Mouse (Mus musculus): ENCODE data around the gene Foxf2.

Gene Foxf2

DNA sequence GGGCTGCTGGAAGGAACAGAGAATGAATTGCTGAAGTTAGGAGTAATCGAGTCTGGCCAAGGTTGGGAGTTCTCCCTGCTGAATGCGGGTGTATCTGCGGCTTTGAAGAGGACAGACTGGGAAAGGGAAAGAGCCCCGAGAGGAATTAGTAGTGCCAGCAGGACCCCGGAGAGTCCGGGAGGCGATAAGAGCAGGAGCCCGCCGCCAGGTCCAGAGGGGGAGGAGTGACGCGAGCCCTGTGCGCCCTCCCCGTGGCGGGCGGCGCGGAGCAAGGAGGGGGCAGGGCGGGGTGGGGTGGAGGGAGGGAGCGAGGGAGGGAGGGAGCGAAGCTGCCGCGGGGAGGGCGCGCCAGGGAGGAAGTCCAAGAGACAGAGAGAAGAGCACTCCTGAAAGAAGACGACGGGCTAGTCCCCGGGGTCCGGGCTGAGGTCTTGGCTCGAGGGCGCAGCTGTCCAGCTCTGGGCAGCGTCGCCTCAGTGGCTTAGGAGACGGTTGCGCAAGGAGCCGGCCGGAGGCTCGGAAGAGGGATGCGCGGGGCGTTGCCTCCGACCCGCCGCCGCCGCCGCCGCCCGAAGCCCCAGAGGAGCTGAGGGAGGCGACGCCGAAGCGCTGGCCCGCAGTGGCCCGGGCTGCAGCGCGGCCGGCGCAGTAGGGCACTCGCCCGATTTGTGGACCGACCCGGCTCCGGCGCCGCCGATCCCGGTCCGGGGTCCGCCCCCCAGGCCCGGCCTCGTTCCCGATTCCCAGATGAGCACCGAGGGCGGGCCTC lies at the start of gene Foxf2:
Gene Foxf2, plus strand, starts transcription at position 484 of the 769 bp plus-strand sequence.
- DNase-seq (ENCODE audit: low spot score) = no peak

DNA sequence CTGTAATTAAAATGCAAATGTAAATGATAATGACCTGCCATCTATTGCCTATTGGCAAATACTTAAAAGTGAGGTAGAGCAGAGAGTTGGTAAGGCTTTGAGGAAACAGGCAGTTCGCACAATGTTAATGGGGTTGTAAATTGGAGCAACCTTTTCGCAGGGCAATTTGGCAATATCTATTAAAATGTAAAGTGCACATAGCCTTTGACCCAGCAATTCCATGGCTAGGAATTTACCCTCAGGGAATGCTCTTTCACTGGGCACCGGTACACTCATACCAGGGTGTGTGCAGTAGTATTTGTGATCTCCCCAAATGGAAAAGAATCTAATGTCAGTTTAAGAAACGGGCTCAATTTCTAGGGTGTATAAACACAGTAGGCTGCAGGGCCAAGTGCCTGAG lies 48.9 kb upstream of the Foxf2 start:
- no peak for DNase-seq (ENCODE audit: low spot score)

DNA sequence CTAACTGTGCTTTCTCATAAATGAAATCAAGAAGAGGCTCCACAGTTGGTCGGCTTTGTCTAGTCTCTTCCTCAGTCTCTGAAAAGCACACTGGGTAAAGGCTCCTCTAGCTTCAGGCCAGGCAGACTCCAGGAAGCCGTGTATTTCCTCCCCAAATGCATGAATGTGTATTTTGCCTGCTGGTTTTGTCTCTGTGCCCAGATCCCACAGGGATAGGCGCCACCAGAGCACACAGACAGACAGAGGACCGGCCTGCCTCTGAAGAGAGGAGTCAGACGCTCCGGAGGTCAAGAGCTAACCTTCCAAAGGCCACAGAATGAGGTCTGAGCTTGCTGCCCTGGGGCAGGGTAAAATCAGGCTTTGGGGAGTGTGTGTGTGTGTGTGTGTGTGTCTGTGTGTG lies 48.0 kb upstream of the Foxf2 start:
- DNase-seq (ENCODE audit: low spot score) = no peak

DNA sequence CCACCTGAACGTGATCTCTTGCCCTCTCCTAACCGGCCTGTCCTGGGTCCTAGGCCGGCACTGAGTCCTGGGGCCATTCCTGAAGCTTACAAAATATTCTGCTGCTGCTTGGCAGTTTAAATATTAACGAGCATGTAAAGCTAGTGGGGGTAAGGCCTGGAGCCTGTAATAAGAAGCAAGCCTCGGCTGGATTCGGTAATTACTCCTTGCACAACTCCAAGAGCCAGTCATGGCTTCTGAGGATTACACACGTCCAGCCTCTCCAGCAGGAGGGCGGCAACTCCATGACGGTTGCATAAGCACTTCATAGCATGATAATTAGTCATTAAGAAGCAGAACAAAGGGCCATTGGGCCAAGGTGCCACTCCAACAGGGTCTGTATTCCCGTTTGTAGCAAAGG lies 47.2 kb upstream of the Foxf2 start:
- no peak for DNase-seq (ENCODE audit: low spot score)

DNA sequence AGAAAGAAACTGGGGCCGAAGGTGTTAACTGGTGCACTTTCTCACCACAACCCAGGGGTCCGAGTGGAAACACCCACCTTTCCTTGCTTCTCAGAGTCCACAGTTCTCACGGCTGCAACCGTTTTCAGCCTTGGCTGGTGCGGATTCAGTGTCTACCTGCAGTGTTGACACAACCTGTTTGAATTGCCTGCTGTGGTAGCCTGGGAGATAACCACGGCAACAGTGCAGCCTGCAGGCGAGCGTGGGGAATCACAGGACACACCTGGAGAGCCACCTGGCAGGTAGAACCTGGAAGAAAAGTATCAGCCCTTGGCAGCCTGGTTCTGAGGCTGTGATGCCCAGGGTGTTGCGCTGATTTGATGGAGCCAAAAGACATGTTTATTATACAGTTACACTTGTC lies 45.8 kb upstream of the Foxf2 start:
- no peak for DNase-seq (ENCODE audit: low spot score)

DNA sequence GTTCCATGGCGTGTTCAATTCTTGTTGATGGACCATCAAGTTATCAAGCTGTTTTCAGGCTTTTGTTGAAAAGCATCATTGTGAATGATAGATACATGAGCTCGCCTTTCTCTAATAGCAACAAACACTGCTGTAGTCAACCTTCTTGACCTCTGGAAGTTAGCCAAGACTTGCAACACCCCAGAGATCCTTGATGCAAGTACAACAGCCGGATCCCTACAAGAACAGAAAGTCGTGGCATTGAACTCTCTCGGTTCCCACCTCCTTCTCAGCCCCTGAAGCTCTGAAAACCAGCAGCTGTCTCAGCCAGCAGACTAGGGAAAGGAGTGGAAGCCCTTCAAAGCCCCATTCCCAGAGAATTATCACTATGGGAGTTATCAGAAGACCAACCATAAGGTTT lies 38.3 kb upstream of the Foxf2 start:
- no peak for DNase-seq (ENCODE audit: low spot score)

DNA sequence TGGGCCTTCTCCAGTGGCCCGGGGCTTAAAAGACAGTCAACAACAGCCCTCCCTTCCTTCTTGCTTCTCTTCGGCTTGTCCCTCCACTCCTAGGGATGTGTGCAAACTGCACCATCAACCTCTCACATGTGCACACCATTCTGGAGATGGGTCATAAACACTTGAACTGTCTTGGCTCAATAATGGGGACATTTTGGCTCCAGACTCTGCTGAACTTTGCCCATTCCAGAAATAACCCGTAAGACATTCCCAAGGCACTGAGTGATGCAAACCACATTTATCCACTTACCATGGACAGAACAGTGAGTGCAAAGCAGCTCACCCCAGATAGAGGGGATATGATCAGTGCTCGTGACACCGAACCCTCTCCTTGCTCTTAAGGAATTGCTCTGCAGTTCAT lies 26.0 kb upstream of the Foxf2 start:
- DNase-seq (ENCODE audit: low spot score) = no peak

DNA sequence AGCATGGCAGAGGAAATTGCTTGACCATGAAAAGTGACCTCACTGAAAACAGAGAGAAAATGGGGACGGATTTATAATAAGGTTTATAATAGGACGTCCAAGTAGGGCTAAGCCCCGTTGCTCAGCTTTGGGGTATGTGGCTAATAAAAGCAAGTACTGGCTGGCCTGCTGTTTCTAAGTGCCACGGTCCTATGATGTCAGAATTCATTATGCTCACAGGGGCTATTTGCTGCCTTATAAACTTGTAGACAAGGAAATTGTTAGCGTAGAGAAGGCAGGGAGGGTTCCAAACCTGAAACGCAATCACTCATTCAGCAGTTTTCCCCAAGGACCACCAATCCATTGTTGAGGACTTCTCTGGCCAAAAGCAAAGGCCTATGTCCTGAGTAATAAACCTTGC lies 21.7 kb upstream of the Foxf2 start:
- DNase-seq (ENCODE audit: low spot score) = no peak

DNA sequence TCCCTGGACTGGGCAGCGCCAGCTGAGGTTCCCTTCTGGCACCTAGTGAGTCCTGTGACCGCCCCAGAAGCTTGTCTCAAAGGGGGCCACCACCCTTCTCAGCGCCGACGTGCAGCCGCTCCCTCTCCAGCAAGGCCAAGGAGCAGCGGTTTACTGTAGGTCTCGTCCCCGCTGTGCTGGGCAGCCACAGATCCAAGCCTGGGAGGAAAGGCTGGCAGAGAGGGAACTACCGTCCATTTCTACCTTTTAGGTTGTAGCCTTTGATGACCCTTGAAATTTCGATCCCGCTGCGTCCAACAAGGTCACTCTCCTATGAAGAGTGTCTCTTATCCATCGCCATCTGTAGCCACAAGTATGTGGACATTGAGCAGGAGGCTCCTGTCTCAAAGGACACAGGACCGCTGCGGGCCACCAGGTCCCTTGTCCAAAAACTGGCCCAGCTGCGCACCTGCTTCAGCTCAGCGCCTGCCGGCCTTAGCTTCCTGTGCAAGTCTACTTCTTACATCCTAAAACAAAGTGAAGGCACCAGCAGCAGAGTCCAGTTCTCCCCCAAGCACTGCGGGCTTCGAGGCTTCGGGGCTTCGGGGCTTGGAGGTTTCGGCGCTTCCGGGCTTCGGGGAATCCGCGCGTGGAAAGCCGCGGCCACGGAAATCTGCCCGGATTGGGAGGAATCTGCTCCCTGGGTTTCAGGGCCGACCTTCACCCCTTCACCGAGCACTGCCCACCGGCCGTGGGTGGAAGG lies 10.7 kb upstream of the Foxf2 start:
- DNase-seq (ENCODE audit: low spot score) = no peak

DNA sequence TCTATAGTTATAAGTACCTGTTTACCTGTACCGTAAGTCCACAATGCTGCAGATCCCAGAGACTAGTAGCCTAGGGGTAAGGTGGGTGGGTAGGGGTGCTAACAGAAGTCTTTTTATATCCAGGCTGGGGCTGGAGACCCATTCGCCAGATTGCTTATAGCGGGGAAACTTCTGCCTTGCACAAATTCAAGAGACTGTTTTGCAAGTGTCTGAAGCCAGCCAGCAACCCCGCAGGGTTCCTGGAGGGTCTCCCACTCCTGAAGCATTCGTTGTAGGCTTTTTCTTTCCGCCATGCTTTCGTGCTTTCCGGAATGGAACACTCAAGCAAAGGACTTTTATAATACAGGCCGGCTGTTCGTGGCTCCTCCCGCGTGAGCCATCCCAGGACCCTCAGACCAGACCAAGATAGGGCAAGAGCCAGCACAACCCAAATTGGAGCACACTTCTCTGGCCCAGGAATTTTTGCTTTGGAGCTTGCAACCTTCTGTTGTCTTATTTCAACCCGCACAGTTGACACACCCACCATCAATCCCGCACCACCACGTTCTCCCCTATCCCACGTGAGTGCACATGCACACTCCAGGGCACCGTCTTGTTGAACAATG lies 10.0 kb upstream of the Foxf2 start:
- DNase-seq (ENCODE audit: low spot score) = no peak

DNA sequence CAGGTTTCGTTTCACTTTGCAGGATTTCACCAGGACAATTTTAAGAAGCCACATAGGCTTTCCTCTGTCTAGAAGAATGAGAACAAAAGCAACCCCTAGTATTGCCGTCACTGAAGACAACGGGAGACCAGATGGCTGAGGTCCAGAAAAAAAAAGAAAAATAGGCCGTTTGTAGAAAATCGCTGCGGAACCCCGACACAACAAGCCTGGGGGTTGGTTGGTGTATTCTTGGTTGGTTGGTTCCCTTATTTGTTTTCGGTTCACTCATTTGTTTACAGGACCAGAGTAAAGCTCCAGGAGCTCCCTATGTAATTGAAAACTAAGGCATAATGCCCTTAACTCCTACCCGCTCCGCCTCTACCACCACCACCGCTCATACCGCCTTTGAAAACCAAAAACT lies 7.6 kb upstream of the Foxf2 start:
- DNase-seq (ENCODE audit: low spot score) = no peak

DNA sequence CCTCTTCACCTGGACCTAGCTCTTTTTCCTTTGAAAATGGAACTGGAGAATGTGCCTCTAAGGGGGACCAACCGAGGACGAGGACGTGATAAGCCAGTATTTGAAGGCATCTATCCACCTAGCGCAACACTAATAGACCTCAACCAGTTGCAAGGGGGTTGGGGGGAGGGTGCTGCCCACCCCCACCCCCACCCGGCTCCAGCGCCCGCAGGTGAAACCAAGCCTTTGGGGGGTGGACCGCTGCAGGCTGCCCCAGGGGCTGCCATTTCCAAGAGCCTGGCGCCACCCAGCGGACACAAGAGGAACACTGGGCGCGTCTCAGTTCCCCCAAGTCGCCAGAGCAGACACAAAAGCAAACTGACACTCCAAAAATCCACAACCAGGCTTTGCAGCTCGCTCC lies 7.2 kb upstream of the Foxf2 start:
- peak; percentile 41 for DNase-seq (ENCODE audit: low spot score)

DNA sequence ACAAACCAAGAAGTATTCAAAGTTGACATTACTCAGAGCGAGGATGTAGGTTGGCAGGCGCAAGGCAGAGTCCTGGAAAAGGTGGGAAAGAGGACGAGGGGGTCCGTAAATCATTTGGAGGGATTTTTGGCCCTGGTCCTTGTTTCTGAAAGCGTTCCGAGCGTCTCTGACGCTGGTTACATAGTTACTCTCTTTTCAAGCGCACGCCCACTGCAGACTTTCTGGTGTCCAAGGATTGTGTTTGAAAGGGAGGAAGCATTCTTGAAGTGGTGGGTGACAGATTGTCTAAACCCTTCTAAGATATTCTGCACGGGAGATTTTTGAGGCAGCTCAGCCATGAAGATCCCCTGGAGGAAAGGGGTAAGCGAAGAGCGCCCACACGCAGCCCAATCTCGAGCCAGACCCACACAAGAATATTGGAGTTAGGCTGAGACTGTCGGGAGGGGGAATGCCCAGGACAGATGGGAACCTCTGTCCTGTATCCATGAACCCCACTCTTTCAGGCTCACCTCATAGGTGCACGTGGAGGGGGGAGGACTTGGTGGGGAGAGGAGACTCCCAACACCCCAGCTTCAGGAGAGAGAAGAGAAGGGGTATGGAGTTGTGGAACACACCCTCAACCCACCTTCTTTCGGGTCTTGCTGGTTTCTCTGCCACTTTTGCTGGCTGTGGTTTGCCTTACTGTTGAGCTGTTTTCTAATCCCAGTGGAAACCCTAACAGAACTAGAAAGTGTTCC lies 6.5 kb upstream of the Foxf2 start:
- no peak for DNase-seq (ENCODE audit: low spot score)

DNA sequence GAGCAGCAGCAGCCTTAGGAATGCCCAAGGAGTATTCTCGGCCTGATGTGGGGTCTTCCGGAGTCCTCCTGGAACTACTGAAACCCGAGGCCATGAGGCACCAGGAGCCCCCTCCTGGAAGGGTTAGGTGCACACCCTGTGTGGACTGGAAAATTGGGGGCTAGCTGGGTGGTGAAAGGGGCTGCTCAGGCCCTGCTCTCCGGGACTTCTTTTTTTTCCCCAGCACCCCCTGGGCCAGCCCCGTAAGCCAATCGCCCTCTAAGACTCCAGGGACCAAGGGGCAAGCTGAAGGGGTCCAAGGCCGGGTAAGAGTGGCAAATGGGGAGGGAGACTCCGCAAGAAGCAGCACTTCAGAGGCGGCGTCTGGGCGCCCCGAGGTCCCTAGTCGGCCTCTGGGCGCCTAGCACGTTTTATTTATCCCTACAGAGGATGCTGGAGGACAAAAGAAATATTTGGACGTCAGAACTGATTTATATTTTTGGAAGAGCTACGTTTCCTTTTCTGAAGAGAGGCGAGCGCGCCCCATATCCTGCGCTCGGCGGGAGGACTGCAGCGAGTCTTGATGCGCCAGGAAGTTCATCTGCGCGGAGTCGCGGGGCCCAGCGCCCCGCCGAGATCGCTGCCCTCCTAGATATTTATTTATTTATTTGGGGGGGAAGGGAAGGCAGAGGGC lies 5.7 kb upstream of the Foxf2 start:
- no peak for DNase-seq (ENCODE audit: low spot score)

DNA sequence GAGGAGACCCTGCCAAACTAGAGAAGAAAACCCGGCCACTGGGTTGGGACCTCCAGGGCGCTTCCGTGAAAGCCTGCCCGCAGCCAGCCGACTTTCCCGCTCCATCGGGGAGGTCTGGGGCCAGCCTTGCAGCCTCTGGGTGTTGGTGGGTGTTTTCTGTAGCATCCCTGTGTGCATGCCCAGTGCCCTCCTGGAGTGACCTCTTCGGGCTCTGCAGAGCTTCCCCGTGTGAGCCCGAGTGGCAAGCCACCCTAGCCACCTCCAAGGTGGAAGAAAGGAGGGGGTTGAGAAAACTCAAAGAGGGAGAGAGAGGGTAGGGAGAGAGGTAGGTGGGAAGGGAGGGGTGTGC lies 5.1 kb upstream of the Foxf2 start:
- DNase-seq (ENCODE audit: low spot score) = no peak

DNA sequence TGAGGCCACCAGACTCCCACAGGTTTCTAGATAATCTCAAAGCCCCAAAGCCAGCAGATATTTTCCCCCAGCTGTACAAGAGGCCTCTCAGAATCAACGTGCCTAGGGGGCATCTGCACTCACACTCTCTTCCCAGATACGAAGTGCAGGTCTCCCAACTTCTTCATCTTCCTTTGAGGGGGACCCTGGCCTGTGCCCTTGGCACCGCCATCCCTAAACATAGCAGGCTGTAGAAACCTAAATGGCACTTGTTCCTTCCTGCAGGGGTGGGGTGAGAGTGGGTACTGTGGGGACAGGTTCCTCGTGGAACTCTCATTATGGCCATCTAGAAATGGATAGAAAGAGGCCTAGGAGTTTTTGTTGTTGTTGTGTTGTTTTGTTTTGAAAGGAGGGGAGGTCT lies 4.7 kb upstream of the Foxf2 start:
- no peak for DNase-seq (ENCODE audit: low spot score)

DNA sequence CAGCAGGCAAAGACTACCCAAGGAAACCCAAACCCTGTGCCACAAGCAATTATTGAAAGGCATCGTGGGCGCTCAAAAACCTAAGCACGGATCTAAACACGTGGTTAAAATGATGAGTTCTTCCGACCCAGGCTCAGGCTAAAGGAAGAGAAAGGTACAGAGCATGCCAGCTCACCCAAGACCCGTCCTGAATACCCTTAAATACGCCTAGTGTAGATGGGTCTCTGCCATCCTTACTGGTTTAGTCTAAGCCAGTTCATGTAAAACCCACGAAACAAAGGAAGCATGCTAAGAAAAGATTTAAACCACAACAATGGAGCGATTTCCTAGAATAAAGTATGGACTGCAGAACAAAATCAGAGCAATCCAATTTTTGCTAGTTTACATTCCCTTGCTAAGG lies 3.9 kb upstream of the Foxf2 start:
- no peak for DNase-seq (ENCODE audit: low spot score)

DNA sequence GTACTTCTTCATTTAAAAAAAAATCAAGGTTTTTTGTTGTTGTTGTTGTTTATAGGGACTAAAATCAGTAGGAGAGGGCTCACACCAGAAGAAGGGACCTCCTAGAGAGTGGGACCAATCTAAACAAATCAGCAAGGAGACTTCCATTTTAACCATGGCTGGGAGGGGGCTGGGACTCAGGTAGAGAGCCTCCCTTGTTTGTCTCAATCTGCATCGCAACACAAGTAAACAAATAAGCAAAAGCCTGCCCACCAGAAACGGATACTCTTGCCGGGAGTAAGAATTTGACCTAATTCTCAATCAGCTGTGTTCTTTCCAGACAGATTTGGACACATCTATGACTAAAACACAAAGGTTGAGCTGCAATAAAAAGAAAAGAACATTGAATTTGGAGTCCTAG lies 3.2 kb upstream of the Foxf2 start:
- DNase-seq (ENCODE audit: low spot score) = no peak

DNA sequence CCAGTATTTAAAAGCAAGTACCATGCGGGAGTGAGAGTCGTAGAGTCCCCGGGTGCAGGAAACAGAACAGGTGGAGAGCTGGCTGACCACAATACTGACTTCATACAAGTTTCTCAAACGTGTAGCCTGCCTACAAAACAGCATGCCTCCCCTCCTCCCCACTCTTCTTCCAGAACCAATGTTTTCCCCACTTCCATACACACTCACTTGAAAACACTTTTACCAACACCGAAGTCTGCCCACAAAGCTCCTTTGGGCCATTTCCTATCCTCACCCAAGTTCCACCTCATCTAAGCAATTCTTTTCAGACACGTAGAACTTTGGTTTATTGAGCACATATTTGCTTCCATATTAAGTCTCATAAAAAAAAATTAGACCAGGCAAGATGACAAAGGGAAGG lies 2.3 kb upstream of the Foxf2 start:
- DNase-seq (ENCODE audit: low spot score) = no peak

DNA sequence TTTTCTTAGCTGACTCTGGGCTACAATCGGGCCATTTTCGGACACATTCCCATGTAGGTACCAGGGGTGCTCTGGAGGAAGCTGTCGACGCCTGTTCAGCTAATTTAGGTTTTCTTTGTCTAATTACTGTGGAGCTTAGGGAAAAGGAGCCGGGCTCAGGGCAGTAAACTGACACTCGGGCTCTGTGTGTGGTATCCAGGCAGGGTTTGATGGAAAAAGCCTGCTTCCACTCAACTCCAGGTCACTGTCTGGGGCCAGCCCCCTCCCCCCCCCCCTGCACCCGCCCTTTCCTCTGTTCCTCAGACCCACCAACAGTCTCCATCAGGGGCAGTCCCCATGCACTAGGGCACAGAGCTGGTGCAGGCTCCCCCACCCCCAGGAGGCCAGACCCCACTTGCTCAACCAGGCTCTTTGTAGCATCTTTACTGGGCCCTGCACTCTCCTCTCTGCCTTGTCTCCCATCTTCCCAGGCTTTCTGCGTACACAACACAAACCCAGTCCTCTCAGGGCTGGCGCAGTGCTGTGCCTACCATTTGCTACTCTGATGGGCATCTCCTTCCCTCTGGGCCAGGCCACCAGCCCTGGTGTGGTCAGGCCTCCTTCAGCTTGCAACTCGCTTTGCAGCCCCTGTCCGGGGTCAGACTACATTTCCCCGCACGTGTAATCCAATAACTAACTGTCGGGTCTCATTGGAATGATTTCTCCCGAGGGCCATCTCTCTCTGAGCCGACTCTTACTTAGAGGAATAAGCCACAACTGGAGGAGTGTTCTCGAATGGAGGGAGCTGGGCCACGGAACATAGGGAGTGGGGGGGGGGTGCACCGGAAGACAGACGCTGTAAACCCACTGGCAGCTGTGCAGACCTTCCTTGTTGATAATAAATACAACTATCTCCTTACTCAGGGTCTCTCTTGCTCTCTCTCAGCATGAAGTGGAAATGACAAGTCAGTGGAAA lies 1.4 kb upstream of the Foxf2 start:
- DNase-seq (ENCODE audit: low spot score) = no peak

DNA sequence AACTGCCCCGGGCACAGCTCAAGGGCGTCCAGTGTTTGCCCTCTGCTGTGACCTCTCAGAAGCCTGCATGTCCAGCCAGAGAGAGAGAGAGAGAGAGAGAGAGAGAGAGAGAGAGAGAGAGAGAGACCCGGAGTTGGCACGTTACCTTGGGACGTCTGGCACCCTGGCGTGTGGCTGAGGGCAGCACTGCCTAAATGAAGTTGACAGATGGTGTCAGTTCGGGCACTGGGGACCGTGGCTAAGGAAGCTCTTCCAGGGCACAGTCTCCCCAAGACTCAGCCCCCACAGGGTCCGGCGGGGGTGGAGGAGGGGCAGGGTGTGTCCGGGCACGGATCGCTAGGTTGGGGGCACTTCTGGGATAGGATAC lies 667 bp upstream of the Foxf2 start:
- no peak for DNase-seq (ENCODE audit: low spot score)
